Mouse (Mus musculus) frontal cortex, adult 2 months (tissue): ENCODE results near the gene Cops7b. TPM values are rescaled to one million over a fixed set of nuclear protein-coding genes. Genes with fewer than 3 reads are reported as not detected.
A peak's percentile ranks its signal among the peaks of the same experiment; 100 is the strongest.
"Not testable (repeated sequence)": the region's sequence is repeated elsewhere in the genome, so short reads cannot be mapped to it uniquely, and the experiment has no call there.

Experiments
- DNase-seq, 2 experiments: peaks; one replicate each; pipeline ENCODE4 v3.0.0; 2022; ENCODE audit warnings: low spot score in 1 of 2; ENCODE audit errors: extremely low spot score in 1 of 2
- polyA plus RNA-seq: library from polyadenylated mRNA; depleted of rRNA; stranded (reverse); fragments of >200 nt; gene quantifications from 2 replicates; pipeline ENCODE4 v1.2.3, GENCODE M21; 2012; rRNA removed

Cops7b gene
- 34.7 and 39.7 TPM in 2 replicates for polyA plus RNA-seq

DNA sequence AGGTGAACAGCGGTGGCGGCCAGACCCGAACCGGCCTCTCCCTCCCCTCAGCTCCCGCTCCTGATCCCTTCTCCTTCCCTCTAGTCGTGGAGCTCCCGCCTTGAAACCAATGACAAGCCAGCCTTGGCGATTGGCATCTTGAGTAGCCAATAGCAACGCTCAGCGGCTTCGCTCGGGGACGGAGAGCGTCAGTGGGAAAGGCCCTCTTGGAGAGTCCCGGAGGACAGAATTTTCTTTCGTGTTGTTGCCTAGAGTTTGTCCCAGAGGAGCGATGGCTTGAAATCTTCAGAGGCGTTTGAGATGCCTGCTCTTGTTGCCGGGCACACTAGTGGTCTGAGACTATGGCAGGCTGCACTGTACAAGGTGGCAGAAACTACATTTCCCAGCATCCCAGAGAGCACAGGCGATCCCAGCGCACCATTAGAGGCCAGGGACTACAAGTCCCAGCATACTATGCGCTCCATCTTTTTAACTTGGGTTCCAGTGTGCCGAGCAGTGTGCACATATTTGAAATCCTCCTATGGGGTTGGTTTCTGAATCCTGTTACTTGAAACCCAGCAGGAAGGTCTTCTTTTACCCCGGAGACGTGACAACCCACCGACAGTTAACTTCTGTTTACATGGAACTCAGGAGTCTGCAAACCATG is at the start of gene Cops7b, which contains the start of gene Pde6d:
TSS of gene Cops7b (plus strand) at position 454 of the 646 bp plus-strand sequence.
TSS of gene Pde6d (minus strand) at position 179 of the 646 bp plus-strand sequence.
- peak; percentile 93 to 98 for DNase-seq

DNA sequence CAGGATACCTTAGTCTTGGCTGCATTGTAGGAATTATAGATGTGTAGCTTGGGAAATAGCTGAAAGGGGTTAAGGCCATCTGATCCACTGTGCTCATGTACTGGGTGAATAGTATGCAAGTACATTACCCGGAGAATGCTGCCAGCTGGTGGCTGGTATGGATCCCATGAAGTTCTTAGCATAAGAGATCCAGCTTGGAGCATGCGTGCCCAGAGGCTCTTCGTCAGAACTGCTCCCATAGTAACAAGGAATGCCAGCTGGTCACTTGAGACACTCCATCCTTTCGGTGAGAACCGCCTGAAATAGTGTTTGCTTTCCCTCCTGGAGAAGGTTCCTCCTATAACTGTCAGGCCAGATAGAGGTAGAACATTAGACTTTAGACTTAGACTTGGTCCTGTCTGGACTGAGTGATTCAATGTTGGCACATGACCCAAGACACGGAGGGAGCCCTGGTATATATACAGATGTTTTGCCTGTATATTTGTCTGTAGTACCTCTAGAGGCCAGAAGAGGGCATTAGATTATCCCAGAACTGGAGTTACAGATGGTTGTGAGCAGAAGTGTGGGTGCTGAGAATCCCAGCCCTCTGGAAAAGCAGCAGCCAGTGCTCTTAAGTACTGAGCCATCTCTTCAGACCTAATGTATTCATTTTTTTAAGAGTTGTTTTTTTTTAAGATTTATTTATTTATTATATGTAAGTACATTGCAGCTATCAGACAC is 49.1 kb upstream of the Cops7b start:
- peak in 1 of 2 experiments; percentile 62 for DNase-seq

GRCm38 (mm10) chr1:86538383-86538782 is 44.3 kb upstream of the Cops7b start:
- DNase-seq: no peak

GRCm38 (mm10) chr1:86539583-86539982 is 43.1 kb upstream of the Cops7b start:
- DNase-seq: not testable (repeated sequence)

GRCm38 (mm10) chr1:86542584-86542983 is 40.1 kb upstream of the Cops7b start:
- DNase-seq: no peak

DNA sequence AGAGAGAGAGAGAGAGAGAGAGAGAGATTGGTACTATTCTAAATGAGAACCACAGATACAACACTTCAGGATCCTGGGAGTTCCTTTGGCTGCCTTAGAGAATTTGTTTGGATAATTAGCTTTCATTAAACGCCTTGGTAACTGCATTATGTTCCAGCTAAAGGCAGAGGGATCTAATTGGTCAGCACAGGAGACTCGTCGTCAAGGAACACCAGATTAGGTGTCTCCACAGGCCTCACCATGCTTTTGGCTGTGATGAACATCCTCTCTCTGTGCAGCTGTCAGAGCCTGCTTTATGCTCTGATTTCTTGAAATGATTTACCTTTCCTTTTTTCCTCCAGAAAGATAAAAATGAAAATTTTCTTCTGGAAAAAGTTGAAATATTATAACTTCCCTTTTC is 35.9 kb upstream of the Cops7b start:
- DNase-seq: no peak

GRCm38 (mm10) chr1:86551299-86551698 is 31.4 kb upstream of the Cops7b start:
- DNase-seq: no peak

GRCm38 (mm10) chr1:86551877-86552276 is 30.8 kb upstream of the Cops7b start:
- DNase-seq: no peak

- DNase-seq: no peak
These were observed 27.0 kb upstream of the Cops7b start for GRCm38 (mm10) chr1:86555665-86556064.

- DNase-seq: no peak
These were observed 24.8 kb upstream of the Cops7b start for GRCm38 (mm10) chr1:86557872-86558271.

GRCm38 (mm10) chr1:86559232-86559631 is 23.5 kb upstream of the Cops7b start:
- DNase-seq: no peak

- no peak for DNase-seq
These were observed 20.0 kb upstream of the Cops7b start for GRCm38 (mm10) chr1:86562663-86563062.

DNA sequence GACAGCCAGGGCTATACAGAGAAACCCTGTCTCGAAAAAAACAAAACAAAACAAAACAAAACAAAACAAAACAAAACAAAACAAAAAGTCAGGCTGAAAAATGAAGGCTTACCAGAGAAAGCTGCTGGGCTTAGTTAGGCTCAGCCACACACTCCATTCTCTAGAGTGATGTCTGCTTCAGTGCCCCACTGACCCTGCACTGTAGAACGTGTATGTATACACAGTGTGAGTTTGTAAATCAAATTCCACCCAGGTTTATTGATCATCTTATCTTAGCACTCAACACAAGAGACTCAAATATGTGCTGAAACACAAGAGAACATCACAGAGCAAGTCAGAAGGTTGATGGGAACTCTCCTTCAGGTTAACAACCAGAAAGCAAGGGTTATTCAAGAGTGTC is 14.3 kb upstream of the Cops7b start:
- no peak for DNase-seq

- DNase-seq: no peak
These were observed 13.3 kb upstream of the Cops7b start for GRCm38 (mm10) chr1:86569292-86569860.

- no peak for DNase-seq
These were observed 11.3 kb upstream of the Cops7b start for GRCm38 (mm10) chr1:86571381-86571780.

DNA sequence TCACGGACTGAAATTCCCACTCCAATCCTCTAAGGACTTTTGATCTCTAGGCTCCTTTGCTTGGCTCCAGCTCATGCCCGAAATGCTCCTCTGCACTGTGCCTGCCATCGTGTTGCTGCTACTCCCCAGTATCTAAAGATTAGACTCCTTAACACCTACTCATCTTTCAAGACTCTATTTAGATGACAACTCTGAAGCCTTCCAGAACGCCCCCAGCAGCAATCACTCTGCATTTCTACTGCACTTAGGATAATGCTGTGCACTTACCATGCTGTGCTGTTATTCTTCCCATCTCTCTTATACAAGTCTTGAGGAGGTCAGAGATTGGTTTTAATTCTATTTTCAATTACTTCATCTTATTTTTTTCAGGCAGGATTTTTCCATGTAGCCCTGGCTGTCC is 10.8 kb upstream of the Cops7b start:
- DNase-seq: peak in 1 of 2 experiments; percentile 30

DNA sequence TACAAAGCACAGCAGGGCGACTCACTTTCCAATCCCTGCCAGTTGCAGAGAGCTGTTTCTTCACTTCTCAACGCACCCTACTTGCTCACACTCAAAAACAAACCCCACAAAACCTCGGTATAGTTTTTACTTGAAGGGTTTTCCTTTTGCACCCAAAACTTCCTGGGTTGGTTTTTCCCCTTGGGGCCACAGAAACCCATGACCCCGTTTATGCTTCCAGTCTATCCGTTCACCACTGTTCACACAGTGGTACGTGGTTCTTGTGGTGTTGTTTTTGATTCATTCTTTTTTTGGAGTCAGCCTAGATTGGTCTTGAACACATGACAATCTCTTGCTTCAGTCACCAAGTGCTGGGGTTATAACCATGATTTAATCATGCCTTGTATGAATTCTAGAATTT is 2.3 kb upstream of the Cops7b start:
- no peak for DNase-seq

DNA sequence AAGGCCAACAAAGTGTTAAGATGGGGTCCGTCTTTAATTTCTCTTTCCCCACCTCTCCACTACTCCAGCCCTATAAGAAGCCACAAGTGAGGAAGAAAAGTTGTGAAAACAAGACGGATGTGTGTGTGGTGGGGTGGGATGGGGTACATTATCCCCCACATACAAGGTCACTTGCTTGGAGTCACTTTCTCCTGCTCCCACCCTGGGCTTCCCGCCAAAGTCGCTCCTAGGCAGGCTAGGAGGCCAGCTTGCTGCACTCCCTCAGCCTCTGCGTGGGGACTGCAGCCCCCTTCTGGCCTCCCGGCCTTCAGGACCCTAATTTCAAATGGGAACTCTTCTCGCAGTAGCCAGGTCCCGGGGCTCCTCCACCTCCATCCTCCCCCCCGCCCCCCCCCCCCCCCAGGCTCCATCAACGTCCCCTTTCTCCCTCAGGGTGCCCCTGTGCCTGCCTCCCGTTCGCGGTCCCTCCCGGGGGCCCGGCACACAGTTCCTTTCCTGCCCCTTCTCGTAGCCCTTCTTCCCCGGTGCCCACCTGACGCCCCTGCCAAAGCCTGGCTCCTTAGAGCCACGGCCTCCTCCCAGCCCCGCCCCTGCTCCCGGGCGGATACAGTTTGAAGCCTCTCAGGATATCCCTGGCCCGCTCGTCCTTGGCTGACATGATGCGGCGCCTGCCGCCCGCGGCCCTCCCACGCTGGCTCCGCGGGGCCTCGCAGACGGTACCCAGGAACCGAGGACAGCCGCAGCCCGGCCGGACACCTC is 833 bp upstream of the Cops7b start:
- no peak for DNase-seq

GRCm38 (mm10) chr1:86583709-86584108 is 1.0 kb downstream of the Cops7b start:
- DNase-seq: no peak

DNA sequence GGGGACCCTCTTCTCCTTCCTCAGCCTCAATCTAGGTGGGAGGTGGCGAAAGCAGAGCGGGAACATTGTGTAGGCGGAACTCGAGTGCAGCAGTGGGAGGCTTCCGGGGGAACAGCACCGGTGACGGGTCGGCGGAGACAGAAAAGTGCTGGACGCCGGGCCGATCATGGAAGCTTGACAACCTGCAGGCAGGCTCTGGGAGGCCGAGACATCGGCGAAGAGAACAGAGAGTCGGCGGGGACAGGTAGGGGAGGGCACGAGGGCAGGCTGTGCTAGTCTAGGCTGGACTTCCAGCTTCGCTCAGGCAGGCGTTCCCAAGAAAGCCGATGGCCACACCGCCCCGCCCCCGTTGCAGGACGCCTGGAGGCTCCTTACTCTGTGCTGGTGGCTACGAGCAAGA is 4.3 kb downstream of the Cops7b start:
- peak; percentile 38 to 82 for DNase-seq

DNA sequence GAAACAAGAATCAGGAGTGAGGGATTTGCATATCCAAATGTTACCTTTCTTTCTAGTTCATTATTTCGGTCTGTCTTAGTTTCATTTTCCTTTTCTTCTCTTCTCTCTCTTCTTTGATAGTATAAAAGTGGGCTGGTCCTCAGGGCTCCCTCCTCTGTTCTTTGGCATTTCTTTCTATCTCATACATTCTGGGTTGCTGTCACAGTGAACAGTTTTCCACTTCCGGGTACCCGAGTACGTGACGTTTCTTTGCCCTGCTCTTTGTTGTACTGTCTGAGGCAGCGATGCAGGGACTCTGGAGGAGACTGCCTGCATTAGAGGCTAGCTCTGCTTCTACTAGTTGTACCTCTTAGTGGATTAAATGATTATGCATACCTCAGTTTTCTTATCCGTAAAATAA is 11.8 kb downstream of the Cops7b start:
- no peak for DNase-seq
